Mouse (Mus musculus): ENCODE measurements around the gene Gpalpp1. TPM values are rescaled to one million over a fixed set of nuclear protein-coding genes. Genes with fewer than 3 reads are reported as not detected.
A peak's percentile ranks its signal among the peaks of the same experiment; 100 is the strongest.

The Gpalpp1 gene
- polyA plus RNA-seq (2015; fragmentation: Nextera tagmentation; extraction: Ambion mirVana), result 12.1 and 14.2 TPM in 2 replicates

- Histone ChIP-seq H3K4me3 (replicated peaks; ENCODE audit: low read length) (peak within 1 kb of the TSS; percentile 96), H3K9ac (ENCODE audit: low read length) (peak within 1 kb of the TSS; percentile 93), H3K36me3 (ENCODE audit: control insufficient read depth, insufficient read depth, low read length) (peaks cover 2% of the 10 kb centered on the region; the same call in 1 of the 2 replicates), H3K27me3 (ENCODE audit: control insufficient read depth, insufficient read depth, low read length) (no peaks in the 10 kb centered on the region), H3K4me1 (ENCODE audit: control insufficient read depth, insufficient read depth, low read length) (peaks cover 6% of the 10 kb centered on the region; the same call in 1 of the 2 replicates), H3K9me3 (replicated peaks; ENCODE audit: control insufficient read depth, low read length) (no peaks in the 10 kb centered on the region), H3K4me2 (ENCODE audit: low read depth, low read length) (peak within 1 kb of the TSS; percentile 88), H3K27ac (ENCODE audit: low read length) (peak within 1 kb of the TSS; percentile 88)
- WGBS, result under 1% methylated on average over 69 of the region's 69 CpGs
- ATAC-seq (ENCODE audit: insufficient read depth, low FRiP score), result peak; percentile 98
Observed at GRCm38 (mm10) chr14:76110396-76111221, at the start of gene Gpalpp1, which contains the start of gene Nufip1. Gene Gpalpp1, minus strand, starts transcription at chr14:76110760. Gene Nufip1, plus strand, starts transcription at chr14:76110891.

DNA sequence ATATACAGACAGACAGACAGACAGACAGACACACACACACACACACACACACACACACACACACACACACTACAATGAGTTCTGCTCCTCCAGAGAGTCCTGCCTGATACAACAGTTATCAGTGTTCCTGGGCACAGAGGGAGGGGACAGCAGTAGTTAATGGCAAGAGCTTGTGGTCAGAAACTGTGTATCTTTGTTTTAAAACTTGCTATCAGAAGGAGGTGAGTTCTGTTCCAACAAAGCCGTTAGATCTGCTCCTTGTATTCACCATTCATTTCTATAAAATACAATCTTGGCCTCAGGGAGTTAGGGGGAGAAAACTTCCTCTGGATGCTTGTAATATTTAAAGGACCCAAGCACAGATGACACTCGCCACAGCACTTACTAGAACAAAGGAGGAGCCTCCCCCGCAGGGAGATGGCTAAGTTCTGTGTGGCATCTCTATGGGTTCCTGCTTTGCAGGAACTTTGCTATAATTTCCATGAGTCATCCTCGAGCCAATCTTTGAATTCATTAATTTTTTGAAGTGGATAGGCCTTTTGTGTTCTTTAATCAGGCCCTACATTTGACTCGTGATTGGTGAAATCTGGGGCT is 47.7 kb upstream of the Gpalpp1 start:
- Histone ChIP-seq H3K4me1 (ENCODE audit: control insufficient read depth, insufficient read depth, low read length) (peaks cover 2% of the 10 kb centered on the region), H3K36me3 (ENCODE audit: control insufficient read depth, insufficient read depth, low read length) (no peaks in the 10 kb centered on the region), H3K4me3 (replicated peaks; ENCODE audit: low read length) (no peak overlapping the region), H3K9me3 (replicated peaks; ENCODE audit: control insufficient read depth, low read length) (no peaks in the 10 kb centered on the region), H3K4me2 (ENCODE audit: low read depth, low read length) (no peak overlapping the region), H3K27me3 (ENCODE audit: control insufficient read depth, insufficient read depth, low read length) (no peaks in the 10 kb centered on the region), H3K9ac (ENCODE audit: low read length) (no peak overlapping the region), H3K27ac (ENCODE audit: low read length) (no peak overlapping the region)
- 56% methylated on average over 5 of the region's 5 CpGs for WGBS
- ATAC-seq (ENCODE audit: insufficient read depth, low FRiP score), result no peak

GRCm38 (mm10) chr14:76153828-76154227 is 43.3 kb upstream of the Gpalpp1 start:
- Histone ChIP-seq H3K4me1 (ENCODE audit: control insufficient read depth, insufficient read depth, low read length) (peaks cover 15% of the 10 kb centered on the region), H3K9me3 (replicated peaks; ENCODE audit: control insufficient read depth, low read length) (no peaks in the 10 kb centered on the region), H3K36me3 (ENCODE audit: control insufficient read depth, insufficient read depth, low read length) (no peaks in the 10 kb centered on the region), H3K27me3 (ENCODE audit: control insufficient read depth, insufficient read depth, low read length) (no peaks in the 10 kb centered on the region), H3K27ac (ENCODE audit: low read length) (no peak overlapping the region), H3K4me2 (ENCODE audit: low read depth, low read length) (no peak overlapping the region), H3K9ac (ENCODE audit: low read length) (no peak overlapping the region), H3K4me3 (replicated peaks; ENCODE audit: low read length) (no peak overlapping the region)
- WGBS, result 25% methylated on average over 6 of the region's 6 CpGs
- no peak for ATAC-seq (ENCODE audit: insufficient read depth, low FRiP score)

GRCm38 (mm10) chr14:76153003-76153675 is 42.6 kb upstream of the Gpalpp1 start:
- H3K36me3 ChIP-seq (ENCODE audit: control insufficient read depth, insufficient read depth, low read length), result no peaks in the 10 kb centered on the region
- WGBS, result 9% methylated on average over 24 of the region's 24 CpGs
- no peaks in the 10 kb centered on the region for H3K27me3 ChIP-seq (ENCODE audit: control insufficient read depth, insufficient read depth, low read length)
- H3K4me3 ChIP-seq (replicated peaks; ENCODE audit: low read length), result peak overlapping the region; percentile 68
- H3K4me1 ChIP-seq (ENCODE audit: control insufficient read depth, insufficient read depth, low read length), result peaks cover 15% of the 10 kb centered on the region
- H3K4me2 ChIP-seq (ENCODE audit: low read depth, low read length), result peak overlapping the region; percentile 58
- H3K9ac ChIP-seq (ENCODE audit: low read length), result peak overlapping the region; percentile 61
- peak overlapping the region; percentile 98 for H3K27ac ChIP-seq (ENCODE audit: low read length)
- ATAC-seq (ENCODE audit: insufficient read depth, low FRiP score), result peak; percentile 1; the same call in 1 of the 2 replicates
- no peaks in the 10 kb centered on the region for H3K9me3 ChIP-seq (replicated peaks; ENCODE audit: control insufficient read depth, low read length)

DNA sequence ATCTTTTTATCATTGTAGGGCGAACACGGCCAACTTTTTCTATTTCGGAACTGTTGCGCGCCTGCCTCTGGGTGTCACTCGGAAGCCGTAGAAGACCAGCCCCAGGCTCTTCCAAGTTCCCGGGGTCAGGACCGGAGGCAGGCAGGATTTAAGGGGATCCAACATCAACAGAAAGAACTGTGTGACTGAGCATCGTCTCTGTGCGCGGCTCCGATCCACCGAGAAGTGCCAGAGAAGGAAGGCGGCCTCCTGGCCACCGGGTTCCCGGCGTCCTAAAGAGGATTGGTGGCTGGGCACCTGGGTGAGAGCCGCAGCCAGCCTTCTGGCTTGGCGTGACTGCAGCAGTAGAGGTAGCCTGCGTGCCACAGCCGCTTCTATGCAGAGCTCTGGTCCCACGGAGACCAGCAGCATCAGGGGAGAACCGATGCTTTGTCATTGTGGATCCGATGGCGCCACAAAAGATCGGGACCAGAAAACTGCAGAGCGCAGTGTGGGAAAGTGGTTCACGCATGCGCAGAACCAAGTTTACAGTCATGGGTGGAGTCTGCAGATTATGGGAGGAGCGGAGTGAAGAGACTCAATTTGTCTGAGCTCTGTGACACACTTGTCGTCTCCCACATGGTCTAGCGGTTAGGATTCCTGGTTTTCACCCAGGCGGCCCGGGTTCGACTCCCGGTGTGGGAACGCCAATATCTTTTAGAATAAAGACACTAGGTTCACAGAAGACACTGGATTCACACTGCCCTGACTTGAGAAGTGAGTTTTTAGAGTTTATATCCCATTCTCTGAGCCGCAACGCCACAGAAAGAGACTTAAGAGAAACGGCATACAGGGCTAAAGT is 41.8 kb upstream of the Gpalpp1 start:
- H3K36me3 ChIP-seq (ENCODE audit: control insufficient read depth, insufficient read depth, low read length), result no peaks in the 10 kb centered on the region
- peak; percentile 85 for ATAC-seq (ENCODE audit: insufficient read depth, low FRiP score)
- no peaks in the 10 kb centered on the region for H3K27me3 ChIP-seq (ENCODE audit: control insufficient read depth, insufficient read depth, low read length)
- peaks cover 15% of the 10 kb centered on the region for H3K4me1 ChIP-seq (ENCODE audit: control insufficient read depth, insufficient read depth, low read length)
- WGBS, result under 1% methylated on average over 41 of the region's 41 CpGs
- no peaks in the 10 kb centered on the region for H3K9me3 ChIP-seq (replicated peaks; ENCODE audit: control insufficient read depth, low read length)
- H3K4me3 ChIP-seq (replicated peaks; ENCODE audit: low read length), result peak overlapping the region; percentile 68
- peak overlapping the region; percentile 58 for H3K4me2 ChIP-seq (ENCODE audit: low read depth, low read length)
- H3K27ac ChIP-seq (ENCODE audit: low read length), result peak overlapping the region; percentile 98
- H3K9ac ChIP-seq (ENCODE audit: low read length), result peak overlapping the region; percentile 85

DNA sequence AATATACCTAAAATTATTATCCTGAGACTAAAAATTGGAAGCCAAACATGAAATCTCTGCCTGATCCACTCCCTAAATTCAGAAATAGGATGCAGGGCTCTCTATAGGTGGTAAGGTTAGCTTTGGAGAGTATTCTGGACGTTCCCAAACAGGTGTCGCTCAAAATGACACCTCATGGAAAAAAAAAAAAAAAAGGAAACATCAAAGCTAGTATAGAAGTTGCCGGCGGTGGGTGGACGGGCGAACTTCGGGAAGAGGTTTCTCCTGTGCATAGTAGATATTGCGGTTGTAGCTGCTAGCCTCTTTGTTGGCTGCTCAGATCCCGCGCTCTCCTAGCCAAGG is 41.2 kb upstream of the Gpalpp1 start:
- Histone ChIP-seq H3K27ac (ENCODE audit: low read length) (peak overlapping the region; percentile 98), H3K4me2 (ENCODE audit: low read depth, low read length) (peak overlapping the region; percentile 58), H3K9ac (ENCODE audit: low read length) (peak overlapping the region; percentile 85), H3K9me3 (replicated peaks; ENCODE audit: control insufficient read depth, low read length) (no peaks in the 10 kb centered on the region), H3K36me3 (ENCODE audit: control insufficient read depth, insufficient read depth, low read length) (no peaks in the 10 kb centered on the region), H3K27me3 (ENCODE audit: control insufficient read depth, insufficient read depth, low read length) (no peaks in the 10 kb centered on the region), H3K4me3 (replicated peaks; ENCODE audit: low read length) (peak overlapping the region; percentile 68), H3K4me1 (ENCODE audit: control insufficient read depth, insufficient read depth, low read length) (peaks cover 15% of the 10 kb centered on the region)
- ATAC-seq (ENCODE audit: insufficient read depth, low FRiP score), result no peak
- WGBS, result 0% methylated on average over 10 of the region's 10 CpGs

DNA sequence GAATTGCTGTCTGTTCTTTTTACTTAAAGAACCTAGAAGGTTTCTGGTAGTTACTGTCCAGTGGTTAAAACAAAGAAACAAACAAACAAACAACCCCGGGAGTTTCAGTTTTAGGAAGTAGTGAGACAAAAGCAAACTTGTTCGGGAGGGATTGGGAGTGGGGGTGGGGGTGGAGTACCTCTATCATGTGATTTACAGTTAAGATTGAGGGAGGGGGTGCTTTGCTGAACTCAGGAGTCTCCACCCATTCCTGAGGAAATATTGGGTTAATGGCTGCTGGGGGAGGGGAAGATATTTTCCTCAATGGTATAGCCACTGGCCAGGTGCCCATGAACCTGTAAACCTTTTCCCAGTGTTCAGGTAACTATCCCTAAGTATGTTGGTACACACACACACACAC is 40.5 kb upstream of the Gpalpp1 start:
- H3K27ac ChIP-seq (ENCODE audit: low read length), result peak overlapping the region; percentile 63; the same call in 1 of the 2 replicates
- no peak overlapping the region for H3K9ac ChIP-seq (ENCODE audit: low read length)
- H3K27me3 ChIP-seq (ENCODE audit: control insufficient read depth, insufficient read depth, low read length), result no peaks in the 10 kb centered on the region
- H3K9me3 ChIP-seq (replicated peaks; ENCODE audit: control insufficient read depth, low read length), result no peaks in the 10 kb centered on the region
- H3K4me3 ChIP-seq (replicated peaks; ENCODE audit: low read length), result no peak overlapping the region
- 62% methylated on average over 2 of the region's 2 CpGs for WGBS
- H3K4me2 ChIP-seq (ENCODE audit: low read depth, low read length), result no peak overlapping the region
- no peak for ATAC-seq (ENCODE audit: insufficient read depth, low FRiP score)
- peaks cover 15% of the 10 kb centered on the region for H3K4me1 ChIP-seq (ENCODE audit: control insufficient read depth, insufficient read depth, low read length)
- no peaks in the 10 kb centered on the region for H3K36me3 ChIP-seq (ENCODE audit: control insufficient read depth, insufficient read depth, low read length)

- peaks cover 15% of the 10 kb centered on the region for H3K4me1 ChIP-seq (ENCODE audit: control insufficient read depth, insufficient read depth, low read length)
- H3K27me3 ChIP-seq (ENCODE audit: control insufficient read depth, insufficient read depth, low read length), result no peaks in the 10 kb centered on the region
- peak overlapping the region; percentile 63 for H3K27ac ChIP-seq (ENCODE audit: low read length)
- ATAC-seq (ENCODE audit: insufficient read depth, low FRiP score), result no peak
- WGBS, result 86% methylated on average over 11 of the region's 11 CpGs
- no peaks in the 10 kb centered on the region for H3K36me3 ChIP-seq (ENCODE audit: control insufficient read depth, insufficient read depth, low read length)
- H3K9me3 ChIP-seq (replicated peaks; ENCODE audit: control insufficient read depth, low read length), result no peaks in the 10 kb centered on the region
- H3K4me3 ChIP-seq (replicated peaks; ENCODE audit: low read length), result no peak overlapping the region
- H3K4me2 ChIP-seq (ENCODE audit: low read depth, low read length), result peak overlapping the region; percentile 43
- no peak overlapping the region for H3K9ac ChIP-seq (ENCODE audit: low read length)
Observed at GRCm38 (mm10) chr14:76150499-76150898, 39.9 kb upstream of the Gpalpp1 start.

All from stomach, embryonic 16.5 days (tissue).